Mouse (Mus musculus) colon, adult 2 months (tissue): ENCODE measurements around the gene Bmper. TPM values are rescaled to one million over a fixed set of nuclear protein-coding genes. Genes with fewer than 3 reads are reported as not detected.

Experiments used
- polyA plus RNA-seq: library from polyadenylated mRNA; depleted of rRNA; stranded (reverse); fragments of >200 nt; gene quantifications from 2 replicates; pipeline ENCODE4 v1.2.3, GENCODE M21; 2012; rRNA removed

The Bmper gene
- 0.64 and 0.70 TPM in 2 replicates for polyA plus RNA-seq

DNA sequence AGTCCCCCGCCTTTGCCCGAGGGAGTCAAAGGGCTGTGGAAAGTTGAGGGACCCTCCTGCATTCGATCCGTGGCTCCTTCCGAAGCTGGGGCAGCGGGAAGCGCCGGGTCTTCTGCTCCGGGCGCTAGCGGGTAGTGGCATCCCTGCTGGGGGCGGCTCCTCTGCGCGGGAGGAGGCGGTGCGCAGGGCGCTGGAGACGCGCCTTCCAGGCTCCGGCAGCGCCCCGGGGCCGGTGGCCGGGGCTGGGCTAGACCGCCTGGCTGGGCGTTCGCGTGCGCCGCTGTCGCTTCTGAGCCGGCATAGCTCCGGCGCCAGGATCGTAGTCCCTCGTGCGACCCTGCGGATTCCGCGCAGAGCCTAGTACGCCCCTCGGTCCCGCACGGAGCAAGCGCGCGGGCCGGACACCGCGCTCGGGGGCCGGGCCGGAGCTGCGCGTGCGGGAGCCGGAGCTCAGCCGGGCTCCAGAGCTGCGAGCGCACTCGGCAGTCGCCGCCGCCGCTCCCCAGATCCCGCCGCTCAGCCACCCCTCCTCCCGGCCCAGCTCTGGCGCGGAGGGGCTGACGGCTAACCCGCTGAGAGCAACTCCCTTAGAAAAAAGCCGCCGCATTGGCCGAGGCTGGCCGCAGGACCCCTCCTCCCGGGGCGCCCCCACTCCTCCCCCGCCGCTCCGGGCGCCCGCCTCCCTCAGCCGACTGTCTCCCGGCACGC, at the start of gene Bmper:
TSS of gene Bmper (plus strand) at position 236 of the 708 bp plus-strand sequence.

